Mouse (Mus musculus) brain, embryonic 14.5 days (tissue): Measurements from ENCODE around the gene Ssr1.
A peak's percentile ranks its signal among the peaks of the same experiment; 100 is the strongest.

Experiments
- CTCF ChIP-seq: fragments of 200-500 bp; IDR thresholded peaks from 2 replicates; pipeline ENCODE4 v1.5.1; 2012; ENCODE audit warnings: inconsistent platforms, mild to moderate bottlenecking, moderate library complexity, borderline replicate concordance; ENCODE audit not compliant: insufficient read depth, insufficient read length; ENCODE audit errors: extremely low read depth
- POLR2A ChIP-seq: fragments of 200-500 bp; IDR thresholded peaks from 2 replicates; pipeline ENCODE4 v1.6.1; 2012; ENCODE audit warnings: mild to moderate bottlenecking, inconsistent platforms, borderline replicate concordance; ENCODE audit not compliant: poor library complexity, insufficient read depth, insufficient read length, severe bottlenecking; ENCODE audit errors: extremely low read depth

- TF ChIP-seq CTCF: peak; percentile 15; the same call in 1 of the 2 replicates
- TF ChIP-seq POLR2A: no peak
Observed at GRCm38 (mm10) chr13:38025874-38026273, 31.9 kb upstream of the Ssr1 start.
